Mouse (Mus musculus) C2C12 (cell line): ENCODE results near the gene Gprin1.

ENCODE experiments used
- CEBPB ChIP-seq: IDR thresholded peaks from one replicate; pipeline ENCODE4 v1.6.1; 2011; ENCODE audit warnings: low read depth, mild to moderate bottlenecking, control low read depth, moderate library complexity
- CTCF ChIP-seq: IDR thresholded peaks from one replicate; pipeline ENCODE4 v1.5.1; 2011; ENCODE audit not compliant: control insufficient read depth, insufficient read depth, insufficient read length
- FOSL1 ChIP-seq: IDR thresholded peaks from one replicate; pipeline ENCODE4 v1.8.0; 2011; ENCODE audit warnings: mild to moderate bottlenecking, low read length; ENCODE audit not compliant: poor library complexity, insufficient read depth, severe bottlenecking
- MAX ChIP-seq: IDR thresholded peaks from one replicate; pipeline ENCODE4 v1.6.1; 2011; ENCODE audit warnings: mild to moderate bottlenecking, control low read depth
- MYOD1 ChIP-seq: IDR thresholded peaks from one replicate; pipeline ENCODE4 v1.6.1; 2011; ENCODE audit warnings: low read depth; ENCODE audit not compliant: control insufficient read depth, insufficient read length
- MYOG ChIP-seq: IDR thresholded peaks from one replicate; pipeline ENCODE4 v1.6.1; 2011; ENCODE audit not compliant: control insufficient read depth, insufficient read length; ENCODE audit errors: extremely low read depth
- USF1 ChIP-seq: IDR thresholded peaks from one replicate; pipeline ENCODE4 v1.6.1; 2011; ENCODE audit warnings: low read depth, mild to moderate bottlenecking, control low read depth, moderate library complexity

- TF ChIP-seq CTCF, result no peak
- no peak for TF ChIP-seq USF1
- TF ChIP-seq MYOD1, result no peak
- no peak for TF ChIP-seq CEBPB
- TF ChIP-seq MAX, result no peak
- no peak for TF ChIP-seq MYOG
- TF ChIP-seq FOSL1, result no peak
Observed at GRCm38 (mm10) chr13:54714393-54714792, 35.3 kb downstream of the Gprin1 start.
